Mouse (Mus musculus): Measurements from ENCODE around the gene Rgcc. TPM values are rescaled to one million over a fixed set of nuclear protein-coding genes. Genes with fewer than 3 reads are reported as not detected.

Gene Rgcc
- polyA plus RNA-seq, 1 experiment from 2014 or later = 54.8 TPM

DNA sequence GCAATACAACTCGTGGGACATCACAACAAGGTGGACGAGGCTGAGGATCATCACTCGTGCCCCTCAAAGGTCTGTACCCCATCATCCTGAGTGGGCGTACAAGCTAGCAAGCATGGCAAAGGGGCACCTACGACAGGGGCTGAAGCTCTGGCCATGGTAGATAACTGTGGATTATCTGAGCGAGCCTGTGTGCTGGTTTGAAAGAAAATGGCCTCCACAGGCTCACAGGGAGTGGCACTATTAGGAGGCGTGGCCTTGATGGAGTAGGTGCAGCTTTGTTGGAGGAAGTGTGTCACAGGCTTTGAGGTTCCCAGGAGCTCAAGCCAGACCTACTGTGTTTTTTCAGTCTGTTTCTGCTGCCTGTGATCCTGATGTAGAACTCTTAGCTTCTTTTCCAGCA, 5.7 kb upstream of the Rgcc start:
- Histone ChIP-seq H3K4me2 (replicated peaks; ENCODE audit: low read depth) (no peak overlapping the region), H3K4me3 (ENCODE audit: low read depth, low read length) (no peak overlapping the region), H3K27ac (ENCODE audit: low read depth, low read length) (no peak overlapping the region), H3K9ac (ENCODE audit: low read depth, low read length) (no peak overlapping the region), H3K36me3 (ENCODE audit: control insufficient read depth, insufficient read depth) (no peaks in the 10 kb centered on the region), H3K9me3 (ENCODE audit: control insufficient read depth) (no peaks in the 10 kb centered on the region), H3K27me3 (replicated peaks; ENCODE audit: control insufficient read depth, insufficient read depth, low read length) (no peaks in the 10 kb centered on the region), H3K4me1 (replicated peaks; ENCODE audit: control insufficient read depth, insufficient read depth, low read length) (no peaks in the 10 kb centered on the region)
- ATAC-seq = no peak
- no peak for TF ChIP-seq CTCF (IDR thresholded peaks at IDR 0.05; ENCODE audit: low read depth)
- WGBS = 90% methylated on average over 7 of the region's 7 CpGs

DNA sequence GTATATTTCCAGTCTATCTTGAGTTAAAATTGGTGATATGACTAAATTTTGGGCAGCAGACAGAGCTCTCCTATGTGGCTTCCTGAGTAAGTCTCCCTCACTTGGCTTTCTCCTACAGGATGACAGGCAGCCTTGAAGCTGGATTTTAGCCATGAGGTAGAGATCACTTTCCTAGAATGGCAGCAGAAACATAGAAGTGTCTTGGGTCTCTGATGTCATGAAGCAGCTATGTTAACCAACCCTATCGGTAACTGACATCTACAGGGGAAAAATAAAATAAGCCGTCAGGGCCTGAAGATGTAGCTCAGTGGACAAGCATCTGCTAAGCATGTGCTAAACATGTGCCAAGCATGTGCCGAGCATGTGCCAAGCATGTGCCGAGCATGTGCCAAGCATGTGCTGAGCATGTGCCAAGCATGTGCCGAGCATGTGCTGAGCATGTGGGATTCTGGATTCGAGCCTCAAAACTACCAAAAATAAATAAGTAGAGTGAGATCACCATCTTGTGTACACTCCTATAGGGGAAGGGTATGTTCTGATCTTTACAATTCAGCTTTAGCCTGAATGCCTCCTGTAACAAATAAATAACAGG, 3.5 kb upstream of the Rgcc start:
- no peak overlapping the region for H3K4me2 ChIP-seq (replicated peaks; ENCODE audit: low read depth)
- H3K4me1 ChIP-seq (replicated peaks; ENCODE audit: control insufficient read depth, insufficient read depth, low read length) = peaks cover 5% of the 10 kb centered on the region; the same call in 1 of the 2 replicates
- ATAC-seq = no peak
- H3K36me3 ChIP-seq (ENCODE audit: control insufficient read depth, insufficient read depth) = no peaks in the 10 kb centered on the region
- TF ChIP-seq CTCF (IDR thresholded peaks at IDR 0.05; ENCODE audit: low read depth) = no peak
- no peaks in the 10 kb centered on the region for H3K9me3 ChIP-seq (ENCODE audit: control insufficient read depth)
- no peak overlapping the region for H3K9ac ChIP-seq (ENCODE audit: low read depth, low read length)
- no peaks in the 10 kb centered on the region for H3K27me3 ChIP-seq (replicated peaks; ENCODE audit: control insufficient read depth, insufficient read depth, low read length)
- no peak overlapping the region for H3K4me3 ChIP-seq (ENCODE audit: low read depth, low read length)
- WGBS = 90% methylated on average over 6 of the region's 6 CpGs
- H3K27ac ChIP-seq (ENCODE audit: low read depth, low read length) = no peak overlapping the region

DNA sequence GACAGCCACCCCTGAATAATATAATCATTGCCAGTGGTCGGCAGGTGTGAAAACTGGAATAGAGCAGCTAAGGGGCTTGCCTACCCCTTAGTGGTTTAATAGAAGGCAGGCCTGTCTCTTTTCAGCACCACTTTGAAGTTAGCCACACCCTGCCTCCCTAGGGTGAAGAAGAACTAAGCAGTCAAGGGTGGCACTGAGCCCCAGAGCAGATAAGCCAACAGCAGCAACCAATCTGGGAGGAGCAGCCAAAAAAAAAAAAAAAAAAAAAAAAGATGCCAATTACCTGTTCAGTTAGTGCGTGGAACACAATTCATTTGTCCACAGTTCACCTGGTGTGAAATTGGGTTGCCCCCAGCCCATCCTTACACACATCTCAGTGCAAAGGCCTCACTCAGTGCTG, 1.7 kb upstream of the Rgcc start:
- no peaks in the 10 kb centered on the region for H3K27me3 ChIP-seq (replicated peaks; ENCODE audit: control insufficient read depth, insufficient read depth, low read length)
- 88% methylated on average over 2 of the region's 2 CpGs for WGBS
- H3K9ac ChIP-seq (ENCODE audit: low read depth, low read length) = no peak overlapping the region
- H3K9me3 ChIP-seq (ENCODE audit: control insufficient read depth) = no peaks in the 10 kb centered on the region
- peaks cover 5% of the 10 kb centered on the region; the same call in 1 of the 2 replicates for H3K4me1 ChIP-seq (replicated peaks; ENCODE audit: control insufficient read depth, insufficient read depth, low read length)
- no peak overlapping the region for H3K4me2 ChIP-seq (replicated peaks; ENCODE audit: low read depth)
- no peak overlapping the region for H3K27ac ChIP-seq (ENCODE audit: low read depth, low read length)
- H3K36me3 ChIP-seq (ENCODE audit: control insufficient read depth, insufficient read depth) = no peaks in the 10 kb centered on the region
- no peak overlapping the region for H3K4me3 ChIP-seq (ENCODE audit: low read depth, low read length)
- TF ChIP-seq CTCF (IDR thresholded peaks at IDR 0.05; ENCODE audit: low read depth) = no peak
- ATAC-seq = no peak

DNA sequence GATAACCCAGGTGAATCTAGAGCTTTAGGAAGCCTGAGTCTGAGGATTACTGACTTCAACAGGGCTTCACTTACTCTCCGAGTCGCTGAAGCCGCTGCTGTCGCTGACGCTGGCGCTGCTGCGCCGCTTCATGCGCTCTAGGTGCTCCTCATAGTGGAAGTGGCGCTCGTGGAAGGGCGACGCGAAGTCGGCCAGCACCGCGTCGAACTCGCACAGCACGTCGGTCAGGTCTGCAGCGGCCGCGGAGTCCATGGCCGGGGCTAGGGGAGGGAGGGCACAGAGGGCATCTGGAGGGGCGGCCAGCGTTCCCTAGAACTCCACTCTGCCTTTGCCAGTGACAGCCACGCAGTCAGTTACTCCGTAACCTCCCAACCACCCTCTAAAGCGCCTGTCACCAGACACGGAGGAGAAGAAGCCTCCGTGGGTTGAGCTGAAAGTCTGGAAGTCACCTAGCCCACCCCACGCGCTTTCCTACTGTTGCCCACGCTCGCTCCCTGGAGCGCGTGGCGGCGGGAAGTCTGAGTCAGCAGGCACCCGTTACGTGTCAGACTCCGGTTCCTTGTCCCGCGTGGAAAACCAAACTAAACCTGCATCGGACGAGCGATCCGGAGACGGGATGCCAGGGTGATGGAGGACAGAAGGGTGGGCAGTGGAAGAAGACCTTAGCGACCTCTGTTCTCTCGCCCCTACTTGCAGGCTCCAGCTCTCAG, 649 bp downstream of the Rgcc start:
- no peak overlapping the region for H3K27ac ChIP-seq (ENCODE audit: low read depth, low read length)
- no peaks in the 10 kb centered on the region for H3K27me3 ChIP-seq (replicated peaks; ENCODE audit: control insufficient read depth, insufficient read depth, low read length)
- no peaks in the 10 kb centered on the region for H3K9me3 ChIP-seq (ENCODE audit: control insufficient read depth)
- 2% methylated on average over 52 of the region's 52 CpGs for WGBS
- H3K4me2 ChIP-seq (replicated peaks; ENCODE audit: low read depth) = peak overlapping the region; percentile 92
- H3K4me3 ChIP-seq (ENCODE audit: low read depth, low read length) = peak overlapping the region; percentile 57
- no peak for TF ChIP-seq CTCF (IDR thresholded peaks at IDR 0.05; ENCODE audit: low read depth)
- ATAC-seq = peak; percentile 2; the same call in 1 of the 2 replicates
- H3K9ac ChIP-seq (ENCODE audit: low read depth, low read length) = peak overlapping the region; percentile 54
- peaks cover 5% of the 10 kb centered on the region; the same call in 1 of the 2 replicates for H3K4me1 ChIP-seq (replicated peaks; ENCODE audit: control insufficient read depth, insufficient read depth, low read length)
- H3K36me3 ChIP-seq (ENCODE audit: control insufficient read depth, insufficient read depth) = no peaks in the 10 kb centered on the region

DNA sequence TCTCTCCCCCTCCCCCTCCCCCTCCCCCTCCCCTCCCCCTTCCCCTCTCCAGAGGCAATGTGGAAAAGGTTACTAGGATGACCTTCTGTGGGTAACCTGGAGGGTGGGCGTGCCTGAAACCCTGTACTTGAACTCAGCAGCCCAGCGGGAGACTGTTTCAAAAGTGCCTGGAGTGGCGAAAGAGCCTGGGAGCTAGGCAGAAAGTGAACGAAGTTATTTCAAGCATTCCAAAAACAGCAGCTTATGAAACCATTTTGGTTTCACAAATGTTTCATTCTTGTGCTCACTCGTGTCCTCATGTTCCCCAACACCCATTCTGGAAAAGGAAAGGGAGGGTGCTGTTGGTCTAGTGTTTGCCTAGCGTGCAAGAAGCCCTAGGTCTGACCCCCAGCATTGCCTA, 1.6 kb downstream of the Rgcc start:
- Histone ChIP-seq H3K27ac (ENCODE audit: low read depth, low read length) (no peak overlapping the region), H3K9ac (ENCODE audit: low read depth, low read length) (no peak overlapping the region), H3K36me3 (ENCODE audit: control insufficient read depth, insufficient read depth) (no peaks in the 10 kb centered on the region), H3K4me2 (replicated peaks; ENCODE audit: low read depth) (peak overlapping the region; percentile 92), H3K9me3 (ENCODE audit: control insufficient read depth) (no peaks in the 10 kb centered on the region), H3K27me3 (replicated peaks; ENCODE audit: control insufficient read depth, insufficient read depth, low read length) (no peaks in the 10 kb centered on the region), H3K4me1 (replicated peaks; ENCODE audit: control insufficient read depth, insufficient read depth, low read length) (peaks cover 5% of the 10 kb centered on the region; the same call in 1 of the 2 replicates), H3K4me3 (ENCODE audit: low read depth, low read length) (peak overlapping the region; percentile 57)
- no peak for ATAC-seq
- WGBS = 58% methylated on average over 6 of the region's 6 CpGs
- TF ChIP-seq CTCF (IDR thresholded peaks at IDR 0.05; ENCODE audit: low read depth) = no peak

DNA sequence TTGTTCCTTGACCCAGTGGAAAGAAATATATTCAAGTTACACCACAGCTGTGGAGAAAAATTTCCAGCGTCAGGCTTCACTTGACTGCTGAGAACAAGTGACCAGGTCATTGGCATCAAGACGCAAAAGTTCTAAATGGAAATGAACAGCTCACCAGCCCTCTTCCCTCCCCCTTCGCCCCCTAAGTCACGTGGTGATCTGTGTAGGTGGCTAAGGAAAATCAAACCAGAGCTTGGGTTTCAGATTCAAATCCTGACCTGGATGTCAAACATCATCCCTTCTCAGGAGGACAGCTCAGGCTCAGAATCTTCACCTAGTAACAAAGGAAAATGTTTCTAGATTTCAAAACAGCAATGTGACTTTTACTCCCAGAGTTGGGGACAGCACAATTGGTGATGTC, 2.2 kb downstream of the Rgcc start:
- WGBS = 67% methylated on average over 4 of the region's 4 CpGs
- no peak for TF ChIP-seq CTCF (IDR thresholded peaks at IDR 0.05; ENCODE audit: low read depth)
- Histone ChIP-seq H3K9me3 (ENCODE audit: control insufficient read depth) (no peaks in the 10 kb centered on the region), H3K4me2 (replicated peaks; ENCODE audit: low read depth) (peak overlapping the region; percentile 21), H3K27me3 (replicated peaks; ENCODE audit: control insufficient read depth, insufficient read depth, low read length) (no peaks in the 10 kb centered on the region), H3K27ac (ENCODE audit: low read depth, low read length) (no peak overlapping the region), H3K4me1 (replicated peaks; ENCODE audit: control insufficient read depth, insufficient read depth, low read length) (peaks cover 5% of the 10 kb centered on the region; the same call in 1 of the 2 replicates), H3K9ac (ENCODE audit: low read depth, low read length) (no peak overlapping the region), H3K36me3 (ENCODE audit: control insufficient read depth, insufficient read depth) (no peaks in the 10 kb centered on the region), H3K4me3 (ENCODE audit: low read depth, low read length) (peak overlapping the region; percentile 1; the same call in 1 of the 2 replicates)
- no peak for ATAC-seq

Measured in intestine, postnatal 0 days (tissue).